Mouse (Mus musculus): ENCODE data around the gene Mgst3.

DNA sequence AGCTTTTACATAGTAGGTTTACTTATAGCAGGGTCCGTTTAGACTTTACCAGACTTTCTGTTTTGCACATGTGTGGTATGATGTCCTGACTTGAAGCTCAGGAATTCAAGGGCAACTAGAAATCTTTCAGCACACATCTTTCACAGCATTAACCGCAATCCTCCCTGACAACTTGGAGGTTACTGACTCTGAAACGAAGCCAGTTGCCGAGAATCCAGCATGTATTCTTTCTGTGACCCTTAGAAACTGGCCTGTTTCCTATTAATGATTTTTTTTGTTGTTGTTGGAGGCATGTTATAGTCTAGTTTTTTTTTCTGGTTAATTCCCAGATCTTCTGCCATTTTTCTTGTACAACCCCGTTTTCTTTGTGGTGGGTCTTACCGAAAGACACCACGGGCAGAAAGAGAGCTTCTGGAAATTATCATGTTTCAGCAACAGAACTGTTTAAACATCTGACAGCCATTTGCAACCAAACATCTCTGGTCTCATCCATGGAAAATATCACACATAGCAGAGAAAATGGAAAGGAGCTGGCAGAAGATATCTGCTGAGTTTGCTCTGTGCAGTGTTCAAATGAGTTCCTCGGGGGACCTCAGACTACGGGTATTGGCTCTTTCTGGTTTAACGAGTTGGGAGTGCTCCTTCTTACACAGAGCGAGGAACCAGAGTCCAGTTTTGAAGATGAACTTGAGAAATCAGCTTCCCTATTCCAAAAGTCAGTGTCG, 18.5 kb upstream of the Mgst3 start:
- TF ChIP-seq CTCF (conservative IDR thresholded peaks at IDR 0.05; ENCODE audit: insufficient read depth, insufficient read length, low read depth, low read length) = no peak
- TF ChIP-seq POLR2A (IDR thresholded peaks at IDR 0.05; ENCODE audit: low read depth, low read length) = no peak

Measured in kidney, adult 2 months (tissue).